Mouse (Mus musculus) spleen, adult 2 months (tissue): Measurements from ENCODE around the gene Npas3. TPM values are rescaled to one million over a fixed set of nuclear protein-coding genes. Genes with fewer than 3 reads are reported as not detected.

Experiments
- DNase-seq, 2 experiments: peaks; one replicate each; pipeline versions ENCODE4 v3.0.0 to v3.0.0-alpha.2; 2012 to 2021; ENCODE audit warnings: low spot score in 2 of 2, low read depth in 1 of 2
- H3K27ac ChIP-seq: fragments of 200-500 bp; 2 replicates; pipeline ENCODE4 v1.5.1; 2012; ENCODE audit warnings: low read length, inconsistent platforms; ENCODE audit not compliant: insufficient read depth
- H3K27me3 ChIP-seq: fragments of 200-500 bp; 2 replicates; pipeline ENCODE4 v1.6.1; 2012; ENCODE audit warnings: mild to moderate bottlenecking, moderate library complexity, low read length, inconsistent platforms; ENCODE audit not compliant: control insufficient read depth, insufficient read depth
- H3K36me3 ChIP-seq: fragments of 200-500 bp; 2 replicates; pipeline ENCODE4 v1.6.1; 2012; ENCODE audit warnings: mild to moderate bottlenecking, low read length, inconsistent platforms; ENCODE audit not compliant: control insufficient read depth, insufficient read depth
- H3K4me1 ChIP-seq: fragments of 200-500 bp; 2 replicates; pipeline ENCODE4 v1.6.1; 2011; ENCODE audit warnings: inconsistent platforms; ENCODE audit not compliant: control insufficient read depth, insufficient read depth, insufficient read length
- H3K4me3 ChIP-seq: fragments of 200-500 bp; 2 replicates; pipeline ENCODE4 v1.5.1; 2011; ENCODE audit warnings: mild to moderate bottlenecking, inconsistent platforms; ENCODE audit not compliant: insufficient read depth, insufficient read length; ENCODE audit errors: extremely low read depth
- CTCF ChIP-seq: fragments of 200-500 bp; IDR thresholded peaks from 2 replicates; pipeline ENCODE4 v1.5.1; 2011; ENCODE audit warnings: mild to moderate bottlenecking, inconsistent platforms; ENCODE audit not compliant: insufficient read depth, insufficient read length, insufficient replicate concordance; ENCODE audit errors: extremely low read depth
- POLR2A ChIP-seq: fragments of 200-500 bp; IDR thresholded peaks from 2 replicates; pipeline ENCODE4 v1.6.1; 2011; ENCODE audit warnings: low read depth, low read length, inconsistent platforms
- WGBS: fragments of 180-500 bp; shearing (Covaris S2); methylation state at CpG from one replicate; pipeline ENCODE4 v1.1.7; 2018; 5-methylcytosine and 5-hydroxymethylcytosine counted together
- polyA plus RNA-seq: library from polyadenylated mRNA; depleted of rRNA; stranded (reverse); fragments of >200 nt; gene quantifications from 2 replicates; pipeline ENCODE4 v1.2.3, GENCODE M21; 2012; rRNA removed

The Npas3 gene
- 0.26 and 0.50 TPM in 2 replicates for polyA plus RNA-seq

DNA sequence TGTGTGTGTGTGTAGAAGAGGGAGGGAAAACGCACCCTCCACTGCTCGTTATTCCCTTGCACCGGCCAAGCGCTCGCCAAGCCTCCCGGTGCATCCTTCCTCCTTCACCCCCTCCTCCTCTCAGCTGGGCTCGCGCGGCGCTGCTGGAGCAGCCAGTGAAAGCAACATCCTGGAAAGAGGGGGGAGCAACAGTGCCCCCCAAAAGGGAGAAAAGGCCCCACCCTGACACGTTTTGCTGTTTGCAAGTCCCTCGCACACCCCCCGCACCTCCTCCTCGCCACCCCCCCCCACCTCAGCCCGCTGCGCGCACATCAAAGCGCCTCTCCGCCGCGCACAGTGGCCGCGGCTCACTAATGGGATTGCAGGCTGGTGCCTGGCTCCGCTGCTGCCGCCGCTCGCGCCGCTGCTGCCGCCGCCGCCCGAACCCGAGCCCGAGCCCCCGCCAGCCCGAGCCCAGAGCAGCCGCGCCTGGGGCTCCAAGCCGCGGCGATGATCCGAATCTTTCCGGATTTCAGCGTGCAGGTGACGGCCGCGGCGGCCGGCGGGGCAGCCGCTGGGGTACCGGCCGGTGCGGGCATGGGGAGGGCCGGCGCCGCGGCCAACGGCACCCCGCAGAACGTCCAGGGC is at the start of gene Npas3:
Npas3 (plus strand) TSS at position 577 of the 627 bp plus-strand sequence.
- H3K4me1 ChIP-seq = no peaks in the 10 kb centered on the region
- no peak within 1 kb of the TSS for H3K4me3 ChIP-seq
- no peak for DNase-seq
- no peak for TF ChIP-seq POLR2A
- TF ChIP-seq CTCF = no peak
- H3K27ac ChIP-seq = no peak within 1 kb of the TSS
- 2% methylated on average over 51 of the region's 62 CpGs for WGBS
- H3K36me3 ChIP-seq = no peaks in the 10 kb centered on the region
- H3K27me3 ChIP-seq = peaks cover 24% of the 10 kb centered on the region

- H3K36me3 ChIP-seq = no peaks in the 10 kb centered on the region
- H3K4me3 ChIP-seq = no peak overlapping the region
- 90% methylated on average over 15 of the region's 15 CpGs for WGBS
- H3K27ac ChIP-seq = no peak overlapping the region
- no peaks in the 10 kb centered on the region for H3K27me3 ChIP-seq
- no peak for DNase-seq
- H3K4me1 ChIP-seq = no peaks in the 10 kb centered on the region
- TF ChIP-seq POLR2A = no peak
- TF ChIP-seq CTCF = no peak
These were observed 31.3 kb upstream of the Npas3 start for GRCm38 (mm10) chr12:53217141-53217540.

DNA sequence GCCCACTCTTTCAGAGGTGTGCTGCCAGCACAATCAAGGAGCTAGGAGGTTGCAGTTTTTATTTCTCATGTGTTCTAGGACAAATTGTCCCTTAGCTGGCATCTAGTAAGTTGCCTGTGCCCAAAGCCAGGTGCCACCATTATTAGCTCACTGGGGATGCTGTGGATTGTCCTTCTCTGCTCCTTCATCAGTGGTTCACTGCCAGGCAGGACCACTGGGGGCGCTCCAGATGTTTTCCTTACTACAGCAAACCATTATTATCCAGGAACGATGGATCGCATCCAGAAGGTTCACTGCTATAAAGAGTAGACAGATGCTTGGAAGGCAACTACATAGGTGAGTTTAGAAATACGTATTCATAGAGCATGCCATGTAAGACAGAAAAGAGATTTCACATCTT is 25.7 kb upstream of the Npas3 start:
- Histone ChIP-seq H3K27ac (no peak overlapping the region), H3K4me1 (no peaks in the 10 kb centered on the region), H3K36me3 (no peaks in the 10 kb centered on the region), H3K4me3 (no peak overlapping the region), H3K27me3 (no peaks in the 10 kb centered on the region)
- no peak for TF ChIP-seq POLR2A
- TF ChIP-seq CTCF = no peak
- no peak for DNase-seq
- WGBS = 76% methylated on average over 4 of the region's 4 CpGs

DNA sequence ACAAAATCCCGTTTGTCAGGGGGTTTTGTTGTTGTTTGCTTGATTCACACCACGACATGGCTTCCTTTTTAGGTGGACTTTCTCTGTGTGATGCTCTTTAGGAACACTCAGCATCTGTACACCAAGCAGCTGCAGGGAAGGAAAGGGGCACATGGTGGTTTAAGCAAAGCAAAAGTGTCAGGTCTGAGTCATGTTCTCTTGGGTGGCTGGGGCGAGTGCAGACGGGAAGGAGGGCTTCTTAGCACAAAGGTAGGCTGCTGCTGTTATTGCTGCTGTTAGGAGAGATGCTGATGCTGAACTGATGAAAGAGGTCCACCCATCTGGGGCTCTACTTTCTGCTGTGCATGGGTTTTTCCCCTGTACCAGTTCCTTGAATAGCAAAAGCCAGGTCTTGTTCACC is 21.1 kb upstream of the Npas3 start:
- H3K4me1 ChIP-seq = no peaks in the 10 kb centered on the region
- no peak for DNase-seq
- WGBS = 34% methylated on average over 4 of the region's 4 CpGs
- H3K27ac ChIP-seq = no peak overlapping the region
- H3K36me3 ChIP-seq = no peaks in the 10 kb centered on the region
- H3K4me3 ChIP-seq = no peak overlapping the region
- TF ChIP-seq CTCF (no peak), POLR2A (no peak)
- H3K27me3 ChIP-seq = no peaks in the 10 kb centered on the region

DNA sequence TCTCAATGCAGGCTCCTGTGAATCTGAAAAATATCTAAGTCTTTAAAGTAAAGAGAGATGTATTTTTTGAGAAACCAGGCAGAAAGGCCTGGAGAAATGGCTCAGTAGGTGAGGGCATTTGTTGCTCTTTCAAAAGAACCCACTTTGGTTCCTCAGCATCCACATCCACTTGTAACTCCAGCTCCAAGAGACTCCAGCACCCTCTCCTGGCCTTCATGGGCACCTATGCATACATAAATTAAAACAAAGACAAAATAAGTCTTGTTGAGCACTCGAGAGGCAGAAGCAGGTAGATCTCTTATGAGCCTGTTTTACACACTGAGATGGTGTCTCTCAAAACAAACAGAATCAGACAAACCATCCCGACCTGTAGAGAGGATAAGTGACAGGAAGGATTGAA is 19.1 kb upstream of the Npas3 start:
- TF ChIP-seq CTCF (no peak), POLR2A (no peak)
- Histone ChIP-seq H3K4me3 (no peak overlapping the region), H3K36me3 (no peaks in the 10 kb centered on the region), H3K27me3 (no peaks in the 10 kb centered on the region), H3K4me1 (no peaks in the 10 kb centered on the region), H3K27ac (no peak overlapping the region)
- WGBS = 58% methylated on average over 2 of the region's 2 CpGs
- no peak for DNase-seq

DNA sequence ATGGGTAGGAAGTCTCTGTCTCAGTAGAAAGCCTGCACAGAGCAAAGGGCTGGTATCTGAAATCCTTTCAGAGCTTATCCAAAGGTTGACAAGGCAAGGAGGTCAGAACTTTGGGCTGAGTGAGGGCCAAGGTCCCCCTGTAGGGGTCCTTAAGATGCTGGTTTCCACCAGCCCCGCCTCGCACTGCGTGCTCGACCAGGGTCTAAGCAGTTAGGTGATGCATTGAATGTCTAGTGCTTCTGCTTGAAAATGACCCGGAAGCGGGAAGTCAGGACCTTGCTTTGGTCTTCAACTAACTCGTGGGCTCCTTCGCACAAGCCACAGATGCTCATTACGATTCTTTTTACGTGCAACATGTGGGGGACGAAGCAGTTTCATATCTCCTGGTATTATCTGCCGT is 2.3 kb upstream of the Npas3 start:
- peaks cover 14% of the 10 kb centered on the region for H3K27me3 ChIP-seq
- no peak for TF ChIP-seq CTCF
- no peak for TF ChIP-seq POLR2A
- 6% methylated on average over 12 of the region's 12 CpGs for WGBS

GRCm38 (mm10) chr12:53246581-53247490 is 1.6 kb upstream of the Npas3 start:
- Histone ChIP-seq H3K4me1 (no peaks in the 10 kb centered on the region), H3K36me3 (no peaks in the 10 kb centered on the region), H3K27me3 (peaks cover 14% of the 10 kb centered on the region), H3K4me3 (no peak overlapping the region), H3K27ac (no peak overlapping the region)
- TF ChIP-seq POLR2A (no peak), CTCF (no peak)
- DNase-seq = no peak
- 5% methylated on average over 28 of the region's 28 CpGs for WGBS

More for the DNA sequence above, 2.3 kb upstream of the Npas3 start:
- no peak overlapping the region for H3K4me3 ChIP-seq
- no peaks in the 10 kb centered on the region for H3K4me1 ChIP-seq
- H3K36me3 ChIP-seq = no peaks in the 10 kb centered on the region
- H3K27ac ChIP-seq = no peak overlapping the region
- no peak for DNase-seq
